Mouse (Mus musculus): ENCODE measurements around the gene Dcaf15. TPM values are rescaled to one million over a fixed set of nuclear protein-coding genes. Genes with fewer than 3 reads are reported as not detected.

Dcaf15 gene
- polyA plus RNA-seq, 1 experiment from 2014 or later, result 17.4 TPM

DNA sequence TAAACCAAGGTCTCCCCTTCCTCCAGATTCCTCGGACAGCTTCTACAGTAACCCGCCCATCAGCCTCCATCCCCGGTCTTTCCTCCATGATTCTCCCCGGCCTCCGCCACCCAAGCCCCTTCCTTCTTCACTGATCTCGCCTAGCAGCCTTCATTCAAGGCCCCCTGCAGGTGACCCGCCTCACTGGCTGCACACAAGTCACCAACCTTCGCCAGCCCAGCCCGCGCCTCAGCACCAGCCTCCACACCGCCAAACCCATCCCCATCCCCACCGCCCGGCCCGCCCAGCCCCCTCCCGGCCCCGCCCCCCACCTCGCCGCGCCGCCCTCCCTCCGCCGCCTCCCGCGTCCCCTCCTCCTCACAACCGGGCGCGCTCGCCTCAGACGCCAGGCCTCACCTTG, 347 bp downstream of the Dcaf15 start:
- Histone ChIP-seq H3K4me1 (replicated peaks; ENCODE audit: control insufficient read depth, insufficient read depth, low read length) (peaks cover 30% of the 10 kb centered on the region), H3K27ac (peak overlapping the region; percentile 96), H3K27me3 (ENCODE audit: control insufficient read depth, insufficient read depth, low read length) (no peaks in the 10 kb centered on the region), H3K4me2 (replicated peaks) (peak overlapping the region; percentile 82), H3K9me3 (ENCODE audit: control insufficient read depth, low read length) (no peaks in the 10 kb centered on the region), H3K9ac (peak overlapping the region; percentile 76), H3K36me3 (replicated peaks; ENCODE audit: control insufficient read depth, insufficient read depth) (peaks cover 34% of the 10 kb centered on the region), H3K4me3 (replicated peaks; ENCODE audit: low read length) (peak overlapping the region; percentile 60)
- ATAC-seq (ENCODE audit: low FRiP score) (peak; percentile 79), DNase-seq (ENCODE audit: low spot score) (peak; percentile 68)
- 0% methylated on average over 24 of the region's 29 CpGs for WGBS

DNA sequence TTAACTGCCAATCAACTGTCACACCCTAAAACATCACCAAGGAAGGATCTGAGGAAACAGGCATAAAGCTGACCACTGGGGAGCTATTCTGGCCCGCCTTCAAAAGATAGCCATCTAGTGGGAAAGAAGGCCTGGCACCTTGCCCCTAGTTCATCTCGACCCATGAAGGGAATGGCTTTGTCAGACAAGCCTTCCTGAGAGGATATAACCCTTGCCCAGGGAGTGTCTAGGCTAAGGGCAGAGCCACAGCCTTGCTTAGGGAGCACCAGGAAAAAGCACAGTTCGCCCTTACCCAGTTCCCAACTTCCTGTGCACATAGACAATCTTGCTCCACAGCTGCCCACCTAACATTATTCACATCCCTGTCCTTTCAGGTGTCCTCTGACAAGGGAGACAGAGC, 967 bp downstream of the Dcaf15 start:
- Histone ChIP-seq H3K27ac (peak overlapping the region; percentile 96), H3K9me3 (ENCODE audit: control insufficient read depth, low read length) (no peaks in the 10 kb centered on the region)
- DNase-seq (ENCODE audit: low spot score), result no peak

DNA sequence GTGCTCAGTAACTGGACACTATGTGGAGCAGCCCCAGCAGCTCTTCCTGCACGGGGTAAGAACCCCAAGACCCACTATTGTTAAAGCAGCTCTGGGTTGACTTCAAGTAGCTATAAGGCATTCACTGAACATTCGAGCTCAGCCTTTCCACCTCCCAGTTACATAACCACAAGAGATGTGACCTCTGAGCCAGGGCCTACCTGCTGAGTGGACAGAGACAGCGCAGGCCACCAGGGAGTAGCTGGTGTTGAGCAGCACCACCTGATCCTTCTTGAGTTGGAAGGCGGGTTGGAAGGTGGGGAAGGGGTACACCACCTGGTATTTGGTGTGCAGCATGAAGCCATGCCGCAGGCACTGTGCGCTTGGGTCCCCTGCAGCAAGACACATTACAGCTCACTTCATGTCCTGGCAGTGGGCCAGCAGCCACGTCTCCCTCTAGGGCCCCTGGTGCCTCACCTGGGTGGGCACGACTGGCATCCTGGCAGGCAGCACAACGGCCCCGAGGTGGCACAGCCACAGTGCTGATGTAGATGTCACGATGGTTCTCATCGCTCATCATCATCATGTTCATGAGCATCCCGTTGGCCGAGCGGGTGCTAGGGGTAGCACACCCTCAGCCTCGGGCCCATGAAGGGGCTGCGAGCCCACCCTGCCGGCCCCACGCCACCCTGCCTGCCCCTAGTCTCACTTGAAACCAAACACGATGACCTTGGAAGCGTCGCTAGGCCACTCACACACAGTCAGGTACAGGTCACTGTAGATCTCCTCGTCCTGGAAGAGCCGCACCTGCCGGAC, 2.9 kb downstream of the Dcaf15 start:
- WGBS, result 95% methylated on average over 25 of the region's 25 CpGs
- Histone ChIP-seq H3K9me3 (ENCODE audit: control insufficient read depth, low read length) (no peaks in the 10 kb centered on the region), H3K4me2 (replicated peaks) (no peak overlapping the region), H3K36me3 (replicated peaks; ENCODE audit: control insufficient read depth, insufficient read depth) (peaks cover 58% of the 10 kb centered on the region), H3K27ac (no peak overlapping the region), H3K27me3 (ENCODE audit: control insufficient read depth, insufficient read depth, low read length) (no peaks in the 10 kb centered on the region), H3K4me1 (replicated peaks; ENCODE audit: control insufficient read depth, insufficient read depth, low read length) (peaks cover 30% of the 10 kb centered on the region), H3K9ac (no peak overlapping the region), H3K4me3 (replicated peaks; ENCODE audit: low read length) (no peak overlapping the region)
- ATAC-seq (ENCODE audit: low FRiP score) (no peak), DNase-seq (ENCODE audit: low spot score) (no peak)

More for the DNA sequence above, 967 bp downstream of the Dcaf15 start:
- ATAC-seq (ENCODE audit: low FRiP score), result no peak
- WGBS, result 27% methylated on average over 3 of the region's 3 CpGs
- Histone ChIP-seq H3K4me3 (replicated peaks; ENCODE audit: low read length) (peak overlapping the region; percentile 60), H3K4me1 (replicated peaks; ENCODE audit: control insufficient read depth, insufficient read depth, low read length) (peaks cover 30% of the 10 kb centered on the region), H3K9ac (peak overlapping the region; percentile 76), H3K27me3 (ENCODE audit: control insufficient read depth, insufficient read depth, low read length) (no peaks in the 10 kb centered on the region), H3K4me2 (replicated peaks) (peak overlapping the region; percentile 82), H3K36me3 (replicated peaks; ENCODE audit: control insufficient read depth, insufficient read depth) (peaks cover 39% of the 10 kb centered on the region)

DNA sequence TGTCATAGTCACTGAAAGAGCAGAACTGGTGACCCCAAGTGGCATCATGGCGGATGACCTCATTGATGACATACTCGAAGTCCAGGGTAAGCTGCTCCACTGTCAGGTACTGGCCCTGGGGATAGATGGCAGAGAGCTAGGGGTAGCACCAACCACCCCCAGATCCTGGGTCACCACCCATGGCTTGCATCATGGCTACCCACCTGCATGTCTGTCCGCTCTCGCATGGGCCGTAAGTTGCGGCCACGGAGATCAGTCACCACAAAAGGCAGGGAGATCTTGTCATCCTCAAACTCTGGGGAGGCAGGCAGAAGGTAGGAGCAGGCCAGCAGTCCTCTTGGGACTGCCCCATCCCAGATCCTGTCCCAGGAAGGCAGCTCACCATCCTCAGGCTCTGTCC, 6.2 kb downstream of the Dcaf15 start:
- Histone ChIP-seq H3K4me3 (replicated peaks; ENCODE audit: low read length) (no peak overlapping the region), H3K4me2 (replicated peaks) (no peak overlapping the region), H3K9me3 (ENCODE audit: control insufficient read depth, low read length) (no peaks in the 10 kb centered on the region), H3K27me3 (ENCODE audit: control insufficient read depth, insufficient read depth, low read length) (no peaks in the 10 kb centered on the region), H3K27ac (no peak overlapping the region), H3K9ac (no peak overlapping the region), H3K36me3 (replicated peaks; ENCODE audit: control insufficient read depth, insufficient read depth) (peaks cover 90% of the 10 kb centered on the region), H3K4me1 (replicated peaks; ENCODE audit: control insufficient read depth, insufficient read depth, low read length) (peaks cover 17% of the 10 kb centered on the region)
- ATAC-seq (ENCODE audit: low FRiP score) (no peak), DNase-seq (ENCODE audit: low spot score) (no peak)
- 98% methylated on average over 7 of the region's 7 CpGs for WGBS

DNA sequence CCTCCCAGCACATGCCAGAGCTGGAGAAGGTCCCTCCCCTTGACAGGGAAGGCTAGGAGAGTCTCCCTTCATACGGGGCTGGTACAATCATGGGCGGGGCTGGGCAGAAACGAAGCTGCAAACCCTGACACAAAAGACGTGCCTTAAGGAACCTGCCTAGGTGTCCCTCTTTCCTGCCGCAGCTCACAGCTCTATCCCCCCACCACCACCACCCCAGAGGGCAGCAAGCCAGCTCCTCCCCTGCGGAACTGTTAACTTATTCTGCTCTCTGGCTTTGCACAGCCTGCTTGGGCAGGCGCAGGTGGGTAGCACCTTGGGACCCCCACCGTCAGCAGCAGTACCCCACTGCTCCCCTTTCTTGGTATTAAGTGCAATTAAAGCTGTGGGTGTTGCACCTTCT, 8.5 kb downstream of the Dcaf15 start:
- no peaks in the 10 kb centered on the region for H3K4me1 ChIP-seq (replicated peaks; ENCODE audit: control insufficient read depth, insufficient read depth, low read length)
- no peak overlapping the region for H3K27ac ChIP-seq
- H3K4me2 ChIP-seq (replicated peaks), result no peak overlapping the region
- no peak for ATAC-seq (ENCODE audit: low FRiP score)
- no peak overlapping the region for H3K9ac ChIP-seq
- no peak for DNase-seq (ENCODE audit: low spot score)
- no peak overlapping the region for H3K4me3 ChIP-seq (replicated peaks; ENCODE audit: low read length)
- WGBS, result 76% methylated on average over 7 of the region's 8 CpGs
- peaks cover 96% of the 10 kb centered on the region for H3K36me3 ChIP-seq (replicated peaks; ENCODE audit: control insufficient read depth, insufficient read depth)
- H3K27me3 ChIP-seq (ENCODE audit: control insufficient read depth, insufficient read depth, low read length), result no peaks in the 10 kb centered on the region
- no peaks in the 10 kb centered on the region for H3K9me3 ChIP-seq (ENCODE audit: control insufficient read depth, low read length)

DNA sequence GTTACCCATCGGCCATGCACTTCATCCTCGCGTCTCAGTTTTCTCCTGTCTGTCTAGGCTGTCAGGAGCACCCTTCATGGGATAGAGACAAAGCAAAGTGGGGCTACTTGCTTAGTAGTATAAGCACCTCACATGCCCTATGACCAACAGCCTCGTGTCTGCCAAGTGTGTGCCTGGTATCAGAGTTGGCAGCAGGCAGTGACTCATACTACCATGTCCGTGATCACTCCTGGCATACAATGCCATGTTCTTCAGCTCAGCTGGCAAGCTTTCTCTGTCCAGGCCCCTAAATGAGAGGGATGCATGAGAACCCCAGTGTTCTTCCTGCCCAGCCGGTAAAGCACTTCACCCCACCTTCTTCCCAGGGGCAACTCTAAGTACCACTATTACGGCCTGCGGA, 14.0 kb downstream of the Dcaf15 start:
- H3K36me3 ChIP-seq (replicated peaks; ENCODE audit: control insufficient read depth, insufficient read depth), result peaks cover 94% of the 10 kb centered on the region
- DNase-seq (ENCODE audit: low spot score) (no peak), ATAC-seq (ENCODE audit: low FRiP score) (no peak)
- H3K4me2 ChIP-seq (replicated peaks), result no peak overlapping the region
- H3K9me3 ChIP-seq (ENCODE audit: control insufficient read depth, low read length), result no peaks in the 10 kb centered on the region
- H3K27me3 ChIP-seq (ENCODE audit: control insufficient read depth, insufficient read depth, low read length), result no peaks in the 10 kb centered on the region
- no peak overlapping the region for H3K4me3 ChIP-seq (replicated peaks; ENCODE audit: low read length)
- H3K9ac ChIP-seq, result no peak overlapping the region
- H3K27ac ChIP-seq, result no peak overlapping the region
- WGBS, result 96% methylated on average over 8 of the region's 8 CpGs
- no peaks in the 10 kb centered on the region for H3K4me1 ChIP-seq (replicated peaks; ENCODE audit: control insufficient read depth, insufficient read depth, low read length)

GRCm38 (mm10) chr8:84089277-84089676, 15.3 kb downstream of the Dcaf15 start:
- 85% methylated on average over 9 of the region's 9 CpGs for WGBS
- H3K9me3 ChIP-seq (ENCODE audit: control insufficient read depth, low read length), result no peaks in the 10 kb centered on the region
- H3K4me2 ChIP-seq (replicated peaks), result no peak overlapping the region
- DNase-seq (ENCODE audit: low spot score), result no peak
- H3K36me3 ChIP-seq (replicated peaks; ENCODE audit: control insufficient read depth, insufficient read depth), result peaks cover 94% of the 10 kb centered on the region
- no peak for ATAC-seq (ENCODE audit: low FRiP score)
- no peaks in the 10 kb centered on the region for H3K27me3 ChIP-seq (ENCODE audit: control insufficient read depth, insufficient read depth, low read length)
- H3K4me1 ChIP-seq (replicated peaks; ENCODE audit: control insufficient read depth, insufficient read depth, low read length), result no peaks in the 10 kb centered on the region
- H3K27ac ChIP-seq, result no peak overlapping the region
- H3K9ac ChIP-seq, result no peak overlapping the region
- H3K4me3 ChIP-seq (replicated peaks; ENCODE audit: low read length), result no peak overlapping the region

GRCm38 (mm10) chr8:84087821-84088220, 16.7 kb downstream of the Dcaf15 start:
- WGBS, result 93% methylated on average over 14 of the region's 14 CpGs
- Histone ChIP-seq H3K36me3 (replicated peaks; ENCODE audit: control insufficient read depth, insufficient read depth) (peaks cover 94% of the 10 kb centered on the region), H3K9ac (no peak overlapping the region), H3K4me3 (replicated peaks; ENCODE audit: low read length) (no peak overlapping the region), H3K4me2 (replicated peaks) (no peak overlapping the region), H3K4me1 (replicated peaks; ENCODE audit: control insufficient read depth, insufficient read depth, low read length) (no peaks in the 10 kb centered on the region), H3K27me3 (ENCODE audit: control insufficient read depth, insufficient read depth, low read length) (no peaks in the 10 kb centered on the region), H3K9me3 (ENCODE audit: control insufficient read depth, low read length) (no peaks in the 10 kb centered on the region), H3K27ac (no peak overlapping the region)
- ATAC-seq (ENCODE audit: low FRiP score), result no peak
- DNase-seq (ENCODE audit: low spot score), result no peak

- 93% methylated on average over 7 of the region's 7 CpGs for WGBS
- Histone ChIP-seq H3K4me3 (replicated peaks; ENCODE audit: low read length) (no peak overlapping the region), H3K4me1 (replicated peaks; ENCODE audit: control insufficient read depth, insufficient read depth, low read length) (no peaks in the 10 kb centered on the region), H3K27me3 (ENCODE audit: control insufficient read depth, insufficient read depth, low read length) (no peaks in the 10 kb centered on the region), H3K9ac (no peak overlapping the region), H3K9me3 (ENCODE audit: control insufficient read depth, low read length) (no peaks in the 10 kb centered on the region), H3K4me2 (replicated peaks) (no peak overlapping the region), H3K36me3 (replicated peaks; ENCODE audit: control insufficient read depth, insufficient read depth) (peaks cover 94% of the 10 kb centered on the region), H3K27ac (no peak overlapping the region)
- DNase-seq (ENCODE audit: low spot score), result no peak
- no peak for ATAC-seq (ENCODE audit: low FRiP score)
Measured at GRCm38 (mm10) chr8:84087156-84087555, 17.4 kb downstream of the Dcaf15 start.
